Mouse (Mus musculus) adrenal gland, postnatal 25 days (tissue): ENCODE results near the gene Tarbp1. TPM values are rescaled to one million over a fixed set of nuclear protein-coding genes. Genes with fewer than 3 reads are reported as not detected.

Source experiments
- DNase-seq: peaks from one replicate; pipeline ENCODE4 v3.0.0; 2021; ENCODE audit warnings: mixed read lengths
- long read RNA-seq: library from polyadenylated mRNA; stranded (forward); transcript quantifications from one replicate; pipeline ENCODE4 v2.0.0, GENCODE M21; 2021
- total RNA-seq: library from RNA; stranded (reverse); gene quantifications from 2 replicates; pipeline ENCODE4 v1.2.3, GENCODE M21; 2021

Tarbp1 gene
- total RNA-seq = 8.9 and 9.3 TPM in 2 replicates
- long read RNA-seq, full-length matches to known transcripts = 1 of 2 reads
- long read RNA-seq, partial matches to known transcripts = 0 of 2 reads
- long read RNA-seq, other reads (novel, unspliced or antisense) = 1 of 2 reads

DNA sequence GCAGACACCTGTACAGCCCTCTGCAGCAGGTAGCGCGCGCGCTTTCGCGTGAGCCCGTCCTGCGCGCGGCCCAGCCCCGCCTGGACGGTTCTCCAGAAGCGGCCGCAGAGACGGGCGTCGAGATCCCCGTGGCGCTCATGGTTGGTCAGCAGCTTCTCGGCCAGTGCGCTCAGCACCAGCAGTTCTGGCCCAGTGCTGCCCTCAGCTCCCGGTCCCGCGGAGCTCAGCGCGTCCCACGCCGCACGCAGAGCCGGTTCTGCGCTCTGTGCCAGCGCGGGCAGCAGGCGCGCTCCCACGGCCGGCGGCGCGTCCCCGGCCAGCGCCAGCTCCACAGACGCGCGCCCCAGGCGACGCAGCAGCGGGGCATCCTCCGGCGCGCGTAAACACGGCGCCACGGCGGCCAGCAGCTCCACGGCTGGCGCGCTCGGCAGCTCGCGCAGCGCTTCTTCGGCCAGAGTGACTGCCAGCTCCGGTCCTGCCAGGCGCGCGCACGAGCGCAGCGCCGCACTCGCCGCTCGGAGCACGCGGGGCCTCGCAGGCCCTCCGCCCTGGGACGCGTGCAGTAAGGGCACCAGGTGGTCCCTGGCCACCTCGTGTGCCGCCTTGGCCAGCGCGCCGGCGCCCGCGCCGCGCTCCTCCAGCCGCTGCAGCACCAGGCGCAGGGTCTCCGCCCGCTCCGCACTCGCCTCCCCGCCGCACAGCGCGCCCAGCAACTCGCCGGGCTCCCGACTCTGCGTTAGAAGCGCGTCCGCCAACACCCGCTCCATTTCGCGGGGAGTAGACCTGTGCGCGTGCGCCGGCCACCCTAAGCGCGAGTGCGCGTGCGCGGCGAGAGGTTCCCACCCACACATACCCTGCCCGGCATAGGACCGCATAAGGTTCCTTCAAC lies at the start of gene Tarbp1:
TSS of gene Tarbp1 (minus strand) at position 767 of the 889 bp plus-strand sequence.
- DNase-seq = peak; percentile 95

DNA sequence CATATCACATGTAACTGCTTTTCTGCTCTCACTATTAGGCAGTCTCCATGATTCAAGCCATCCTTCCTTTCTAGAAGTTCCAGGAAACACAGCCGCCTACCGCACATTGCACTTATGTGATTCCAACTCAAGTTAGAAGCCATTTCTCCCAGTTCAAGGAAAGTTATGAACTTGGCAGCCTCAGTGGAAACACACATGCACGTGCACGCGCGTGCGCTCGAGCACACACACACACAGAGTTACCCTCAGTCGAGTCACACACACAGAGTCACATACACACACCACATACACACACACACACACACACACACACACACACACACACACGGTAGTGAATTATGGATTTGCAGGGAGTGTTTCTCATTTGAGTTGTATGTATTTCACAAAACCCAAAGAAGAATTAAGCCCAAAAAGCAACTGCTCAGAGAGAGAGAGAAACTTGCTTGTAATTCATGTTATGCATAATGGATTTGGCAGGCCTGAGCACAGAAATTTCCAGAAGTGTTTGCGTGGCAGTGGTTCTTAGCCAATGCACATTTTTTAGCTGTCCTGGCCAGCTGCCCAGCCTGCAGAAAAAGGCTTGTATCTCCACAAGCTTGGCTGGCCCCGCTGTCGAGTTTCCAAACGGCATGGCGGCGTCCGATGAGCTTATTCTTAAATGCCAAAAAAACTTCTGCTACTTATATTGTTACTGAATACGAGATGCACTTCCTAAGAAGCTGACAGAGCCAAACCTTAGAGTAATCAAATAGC lies 49.5 kb upstream of the Tarbp1 start:
- DNase-seq = peak; percentile 87

- peak; percentile 64 for DNase-seq
These were observed 48.3 kb upstream of the Tarbp1 start for GRCm38 (mm10) chr8:126523060-126523574.

GRCm38 (mm10) chr8:126519447-126519975 lies 44.6 kb upstream of the Tarbp1 start:
- no peak for DNase-seq

DNA sequence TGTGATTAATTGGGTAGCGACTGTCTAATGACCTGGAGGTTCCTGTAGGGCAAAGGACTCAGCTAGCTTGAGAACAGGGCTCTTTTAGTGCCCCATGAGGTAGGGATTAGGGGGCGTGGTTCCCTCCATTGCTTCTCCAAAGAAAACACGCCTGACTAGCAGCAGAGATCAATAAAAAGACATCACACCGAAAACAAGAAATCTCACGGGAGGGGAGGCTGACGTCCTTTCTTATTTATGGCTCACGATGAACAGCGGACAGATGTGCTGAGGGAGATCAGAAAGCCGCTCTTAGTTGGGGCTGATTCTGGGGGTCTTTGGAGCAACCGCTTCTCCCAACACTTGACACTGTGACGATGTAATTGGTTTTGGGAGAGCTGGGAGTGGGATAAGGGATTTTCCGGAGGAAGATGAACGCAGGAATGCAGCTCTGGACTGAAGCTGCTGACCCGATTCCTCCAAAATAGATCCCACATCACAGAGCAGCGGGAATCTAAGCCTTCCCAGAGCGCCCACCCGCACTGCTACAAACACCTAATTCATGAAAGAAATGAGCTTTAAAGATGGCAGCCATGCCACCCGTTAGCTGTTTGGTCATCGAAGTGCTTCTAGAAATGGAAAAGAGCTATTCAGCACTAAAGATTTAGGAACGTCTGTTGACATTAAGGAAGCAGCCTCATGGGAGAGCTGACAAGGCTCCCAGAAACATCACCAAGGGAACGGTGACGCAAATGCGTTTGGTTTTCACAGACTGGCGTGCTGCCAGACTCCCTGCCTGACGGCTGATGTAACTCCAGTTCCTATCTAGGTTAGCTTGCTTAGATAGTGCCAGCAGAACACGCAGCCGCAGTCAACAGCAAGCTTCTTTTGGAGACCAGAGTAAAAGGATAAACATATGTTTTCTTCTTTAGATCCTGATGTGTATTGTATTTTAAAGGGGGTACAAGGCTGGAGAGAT lies 42.0 kb upstream of the Tarbp1 start:
- DNase-seq = peak; percentile 97

DNA sequence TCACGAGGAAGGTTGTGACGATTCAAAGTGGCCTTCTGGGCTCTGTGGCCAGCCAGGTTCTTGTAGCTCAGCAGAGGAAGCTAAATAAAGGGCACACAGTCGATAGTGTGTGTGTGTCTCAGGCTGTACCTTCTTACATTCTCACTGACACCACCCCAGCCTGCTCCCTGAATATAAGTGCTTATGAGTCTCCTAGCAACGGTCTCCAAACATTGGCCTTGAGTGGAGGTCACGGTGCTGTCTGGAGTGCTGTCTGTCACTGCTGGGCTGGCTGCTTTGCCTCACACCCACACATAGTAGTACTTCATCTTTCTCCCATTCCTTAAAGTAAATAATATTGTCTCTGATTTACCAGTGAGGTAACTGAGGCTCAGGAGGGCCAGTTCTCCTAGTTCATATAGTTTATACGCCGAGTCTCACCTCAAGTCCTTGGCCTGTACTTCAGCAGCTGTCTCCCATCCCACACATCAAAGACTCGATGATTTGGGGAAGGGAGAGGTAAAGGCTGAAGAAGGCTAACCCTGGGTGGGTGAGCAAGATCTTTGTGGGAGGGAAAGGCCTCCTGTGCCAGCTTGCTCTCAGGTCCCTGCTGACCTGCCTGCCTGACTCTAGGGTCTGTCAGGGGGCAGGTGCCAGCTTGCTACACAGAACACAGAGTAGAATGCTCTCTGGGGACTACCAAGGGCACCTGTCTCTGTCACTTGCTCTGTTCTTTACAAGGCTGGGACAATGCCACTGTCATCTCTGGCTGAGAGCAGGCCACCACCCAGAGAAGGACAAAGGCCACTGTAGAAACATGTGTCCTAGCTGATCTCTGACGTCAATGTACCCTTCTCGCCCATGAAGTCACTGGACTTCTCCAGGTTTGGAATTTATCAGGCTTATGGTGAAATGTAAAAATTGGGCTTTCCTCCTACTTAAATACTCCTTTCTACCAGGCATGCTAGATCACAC lies 39.4 kb upstream of the Tarbp1 start:
- DNase-seq = peak; percentile 43

DNA sequence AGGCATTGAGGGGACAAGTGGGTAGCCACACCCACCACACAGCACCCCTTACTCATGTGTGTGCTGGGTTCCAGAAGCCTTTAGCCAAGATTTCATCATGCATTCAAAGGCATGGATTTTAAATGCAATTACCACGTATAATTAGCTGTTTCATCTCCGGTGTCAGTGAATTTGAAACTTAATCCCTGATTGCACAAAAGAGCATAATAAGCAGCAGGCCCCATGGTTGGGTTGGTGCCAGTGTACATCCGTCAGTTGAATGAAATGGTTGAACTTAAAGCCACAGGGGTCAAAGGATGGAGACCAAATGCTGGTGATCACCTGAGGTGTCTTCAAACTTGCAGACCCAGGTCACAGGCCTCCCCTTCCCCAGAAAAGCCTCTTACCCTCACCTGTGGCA lies 36.0 kb upstream of the Tarbp1 start:
- no peak for DNase-seq

- DNase-seq = no peak
These were observed 34.8 kb upstream of the Tarbp1 start for GRCm38 (mm10) chr8:126509635-126510034.

GRCm38 (mm10) chr8:126508871-126509586 lies 34.2 kb upstream of the Tarbp1 start:
- DNase-seq = no peak

GRCm38 (mm10) chr8:126508221-126508620 lies 33.4 kb upstream of the Tarbp1 start:
- DNase-seq = no peak

GRCm38 (mm10) chr8:126504492-126505182 lies 29.8 kb upstream of the Tarbp1 start:
- no peak for DNase-seq

DNA sequence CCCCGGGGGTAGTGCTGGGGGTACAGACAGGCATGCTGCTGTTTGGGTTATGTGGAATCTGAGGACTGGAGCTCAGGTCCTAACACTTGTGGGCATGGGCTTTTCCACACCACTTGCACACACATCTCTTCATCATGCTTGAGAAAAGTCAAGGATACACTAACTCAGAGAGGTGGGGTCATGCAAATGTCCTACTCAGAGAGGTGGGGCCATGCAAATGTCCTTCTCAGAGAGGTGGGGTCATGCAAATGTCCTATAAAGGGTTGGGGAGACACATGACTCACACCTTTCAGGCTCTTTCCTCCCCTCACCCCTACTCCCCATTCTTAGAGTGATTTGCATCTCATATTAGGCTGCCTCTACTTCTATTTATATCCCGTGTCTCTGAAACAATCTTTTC lies 27.9 kb upstream of the Tarbp1 start:
- DNase-seq = no peak

GRCm38 (mm10) chr8:126499371-126499770 lies 24.5 kb upstream of the Tarbp1 start:
- DNase-seq = no peak

DNA sequence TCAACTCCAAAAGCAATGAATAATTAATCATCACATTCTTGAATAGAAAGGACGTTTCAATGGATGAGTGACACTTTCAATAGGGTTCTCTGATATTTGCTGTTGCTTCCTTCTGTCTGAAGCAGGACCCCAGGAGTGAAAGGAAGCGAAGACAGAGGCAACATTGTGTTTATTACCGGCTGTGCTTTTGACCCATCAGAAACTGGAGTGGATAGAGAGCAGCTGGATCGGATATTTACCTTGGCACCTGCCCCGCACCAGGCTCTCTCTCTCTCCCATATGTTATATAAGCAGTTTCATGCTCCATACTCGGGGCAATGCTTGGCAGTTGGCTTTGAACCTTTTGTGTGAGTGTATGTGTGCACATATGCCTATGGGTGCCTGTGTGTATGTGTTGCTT lies 23.6 kb upstream of the Tarbp1 start:
- no peak for DNase-seq

GRCm38 (mm10) chr8:126497541-126498428 lies 22.9 kb upstream of the Tarbp1 start:
- peak; percentile 88 for DNase-seq

GRCm38 (mm10) chr8:126496915-126497314 lies 22.1 kb upstream of the Tarbp1 start:
- no peak for DNase-seq

GRCm38 (mm10) chr8:126495461-126495860 lies 20.6 kb upstream of the Tarbp1 start:
- no peak for DNase-seq
